Mouse (Mus musculus): ENCODE measurements around the gene Slc25a54.

- TF ChIP-seq POLR2A (IDR thresholded peaks at IDR 0.05; ENCODE audit: borderline replicate concordance, low read depth, low read length), result no peak
- TF ChIP-seq CTCF (IDR thresholded peaks at IDR 0.05; ENCODE audit: low read depth, low read length), result no peak
Observed at GRCm38 (mm10) chr3:109088460-109088859, 8.2 kb downstream of the Slc25a54 start.

Data from bone marrow macrophage, adult 2 months (primary cell).